Mouse (Mus musculus): ENCODE results near the gene Qars.

- TF ChIP-seq POLR2A (IDR thresholded peaks at IDR 0.05; ENCODE audit: extremely low read depth, insufficient read depth, low read length) (no peak), CTCF (IDR thresholded peaks at IDR 0.05; ENCODE audit: extremely low read depth, insufficient read depth, low read length) (no peak)
Observed at GRCm38 (mm10) chr9:108499231-108499630, 8.3 kb upstream of the Qars start.
